Mouse (Mus musculus): Measurements from ENCODE around the gene Ralb. TPM values are rescaled to one million over a fixed set of nuclear protein-coding genes. Genes with fewer than 3 reads are reported as not detected.

The Ralb gene
- polyA plus RNA-seq, 1 experiment from 2014 or later = 124 TPM

- no peaks in the 10 kb centered on the region for H3K36me3 ChIP-seq (ENCODE audit: control insufficient read depth, insufficient read depth, low read length)
- H3K27me3 ChIP-seq (replicated peaks; ENCODE audit: control insufficient read depth, insufficient read depth, low read length) = peaks cover 77% of the 10 kb centered on the region
- ATAC-seq (replicated peaks; ENCODE audit: low FRiP score, low TSS enrichment, low read depth) = no peak
- peak overlapping the region; percentile 58 for H3K4me3 ChIP-seq (ENCODE audit: low read depth, low read length)
- peaks cover 7% of the 10 kb centered on the region for H3K4me1 ChIP-seq (replicated peaks; ENCODE audit: control insufficient read depth, insufficient read depth, low read length)
- under 1% methylated on average over 31 of the region's 32 CpGs for WGBS
- DNase-seq (ENCODE audit: low spot score) = peak; percentile 60
- peak overlapping the region; percentile 100 for H3K4me2 ChIP-seq (ENCODE audit: low read length)
- 0 out of 2 replicates have a peak overlapping the region, but pooled peaks have one; percentile 1 for H3K9ac ChIP-seq (ENCODE audit: low read length)
- no peaks in the 10 kb centered on the region for H3K9me3 ChIP-seq (ENCODE audit: control insufficient read depth, low read length)
- no peak overlapping the region for H3K27ac ChIP-seq (ENCODE audit: low read depth)
Observed at GRCm38 (mm10) chr1:119422460-119423015, 82.1 kb downstream of the Ralb start.

GRCm38 (mm10) chr1:119421576-119422421, 82.8 kb downstream of the Ralb start, which contains the start of gene Inhbb:
Gene Inhbb, minus strand, starts transcription at chr1:119422248.
- peak within 1 kb of the TSS; percentile 100 for H3K4me2 ChIP-seq (ENCODE audit: low read length)
- ATAC-seq (replicated peaks; ENCODE audit: low FRiP score, low TSS enrichment, low read depth) (peak; percentile 32), DNase-seq (ENCODE audit: low spot score) (peak; percentile 78)
- H3K9me3 ChIP-seq (ENCODE audit: control insufficient read depth, low read length) = no peaks in the 10 kb centered on the region
- peaks cover 7% of the 10 kb centered on the region for H3K4me1 ChIP-seq (replicated peaks; ENCODE audit: control insufficient read depth, insufficient read depth, low read length)
- H3K27ac ChIP-seq (ENCODE audit: low read depth) = no peak within 1 kb of the TSS
- H3K27me3 ChIP-seq (replicated peaks; ENCODE audit: control insufficient read depth, insufficient read depth, low read length) = peaks cover 85% of the 10 kb centered on the region
- H3K36me3 ChIP-seq (ENCODE audit: control insufficient read depth, insufficient read depth, low read length) = no peaks in the 10 kb centered on the region
- H3K4me3 ChIP-seq (ENCODE audit: low read depth, low read length) = peak within 1 kb of the TSS; percentile 58
- peak within 1 kb of the TSS; percentile 30 for H3K9ac ChIP-seq (ENCODE audit: low read length)
- WGBS = under 1% methylated on average over 77 of the region's 92 CpGs

- peak overlapping the region; percentile 30; the same call in 1 of the 2 replicates for H3K9ac ChIP-seq (ENCODE audit: low read length)
- peak overlapping the region; percentile 100 for H3K4me2 ChIP-seq (ENCODE audit: low read length)
- H3K36me3 ChIP-seq (ENCODE audit: control insufficient read depth, insufficient read depth, low read length) = no peaks in the 10 kb centered on the region
- H3K4me3 ChIP-seq (ENCODE audit: low read depth, low read length) = peak overlapping the region; percentile 58
- no peaks in the 10 kb centered on the region for H3K9me3 ChIP-seq (ENCODE audit: control insufficient read depth, low read length)
- DNase-seq (ENCODE audit: low spot score) = peak; percentile 62
- peak; percentile 67 for ATAC-seq (replicated peaks; ENCODE audit: low FRiP score, low TSS enrichment, low read depth)
- H3K27ac ChIP-seq (ENCODE audit: low read depth) = no peak overlapping the region
- H3K27me3 ChIP-seq (replicated peaks; ENCODE audit: control insufficient read depth, insufficient read depth, low read length) = peaks cover 86% of the 10 kb centered on the region
- WGBS = 1% methylated on average over 54 of the region's 78 CpGs
- peaks cover 7% of the 10 kb centered on the region for H3K4me1 ChIP-seq (replicated peaks; ENCODE audit: control insufficient read depth, insufficient read depth, low read length)
Observed at GRCm38 (mm10) chr1:119420984-119421575, 83.5 kb downstream of the Ralb start.

Other genes starting within 250 kb of the Ralb start
- gene Inhbb, start 82.5 kb downstream of the Ralb start, polyA plus RNA-seq (2014; fragmentation: Nextera tagmentation; extraction: Ambion mirVana) = 0.05 and 0.08 TPM in 2 replicates
- gene Tmem185b, start 21.4 kb upstream of the Ralb start, polyA plus RNA-seq (2014; fragmentation: Nextera tagmentation; extraction: Ambion mirVana) = 26.4 and 27.9 TPM in 2 replicates
- 46.2 and 53.4 TPM in 2 replicates for gene Epb41l5, start 144.2 kb upstream of the Ralb start, polyA plus RNA-seq (2014; fragmentation: Nextera tagmentation; extraction: Ambion mirVana)